Mouse (Mus musculus) thymus, adult 2 months (tissue): ENCODE measurements around the gene Orc3.

Source experiments
- CTCF ChIP-seq: fragments of 200-500 bp; IDR thresholded peaks from 2 replicates; pipeline ENCODE4 v1.5.1; 2012; ENCODE audit warnings: mild to moderate bottlenecking, control low read depth, low read length, moderate library complexity, borderline replicate concordance; ENCODE audit not compliant: control insufficient read depth, poor library complexity, insufficient read depth; ENCODE audit errors: extremely low read depth
- POLR2A ChIP-seq: fragments of 200-500 bp; IDR thresholded peaks from 2 replicates; pipeline ENCODE4 v1.6.1; 2012; ENCODE audit warnings: mild to moderate bottlenecking, low read length, control low read depth, moderate library complexity; ENCODE audit not compliant: control insufficient read depth, poor library complexity, insufficient read depth; ENCODE audit errors: extremely low read depth

DNA sequence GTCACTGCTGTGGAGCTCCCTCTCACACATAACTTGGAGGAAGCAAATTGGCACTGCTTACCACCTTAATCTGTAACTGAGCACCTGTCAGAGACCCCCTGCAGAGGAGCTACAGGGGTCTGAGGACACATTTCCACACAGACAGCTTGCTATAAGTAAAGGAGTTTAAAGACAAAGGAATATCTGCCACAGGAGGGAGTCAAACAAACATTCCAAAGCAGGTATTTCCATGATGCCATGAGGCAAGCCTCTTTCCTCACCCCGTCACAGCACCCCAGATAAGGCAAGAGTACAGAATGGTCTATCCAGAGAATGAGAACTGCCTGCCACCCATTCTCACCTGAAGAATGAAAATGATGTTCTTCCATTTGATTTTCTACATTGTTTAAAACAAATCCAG, 35.5 kb downstream of the Orc3 start:
- TF ChIP-seq CTCF: no peak
- TF ChIP-seq POLR2A: no peak
